Mouse (Mus musculus) ES-E14 (cell line): ENCODE measurements at regions not wholly inside any gene's neighbourhood (a gene's known extent, or its start where the extent isn't known, plus 50 kb on each side); places are given as distances from the start of the nearest gene placed in this dataset.

ENCODE experiments used
- HCFC1 ChIP-seq: IDR thresholded peaks from 2 replicates; pipeline ENCODE4 v1.6.1; 2012; ENCODE audit warnings: low read length, inconsistent platforms, borderline replicate concordance; ENCODE audit not compliant: insufficient read depth
- MAFK ChIP-seq: IDR thresholded peaks from 2 replicates; pipeline ENCODE4 v1.6.1; 2014; ENCODE audit warnings: mild to moderate bottlenecking, low read depth, low read length, inconsistent platforms; ENCODE audit not compliant: insufficient read depth
- ZNF384 ChIP-seq: IDR thresholded peaks from 2 replicates; pipeline ENCODE4 v1.6.1; 2012; ENCODE audit warnings: low read depth, low read length, inconsistent platforms

DNA sequence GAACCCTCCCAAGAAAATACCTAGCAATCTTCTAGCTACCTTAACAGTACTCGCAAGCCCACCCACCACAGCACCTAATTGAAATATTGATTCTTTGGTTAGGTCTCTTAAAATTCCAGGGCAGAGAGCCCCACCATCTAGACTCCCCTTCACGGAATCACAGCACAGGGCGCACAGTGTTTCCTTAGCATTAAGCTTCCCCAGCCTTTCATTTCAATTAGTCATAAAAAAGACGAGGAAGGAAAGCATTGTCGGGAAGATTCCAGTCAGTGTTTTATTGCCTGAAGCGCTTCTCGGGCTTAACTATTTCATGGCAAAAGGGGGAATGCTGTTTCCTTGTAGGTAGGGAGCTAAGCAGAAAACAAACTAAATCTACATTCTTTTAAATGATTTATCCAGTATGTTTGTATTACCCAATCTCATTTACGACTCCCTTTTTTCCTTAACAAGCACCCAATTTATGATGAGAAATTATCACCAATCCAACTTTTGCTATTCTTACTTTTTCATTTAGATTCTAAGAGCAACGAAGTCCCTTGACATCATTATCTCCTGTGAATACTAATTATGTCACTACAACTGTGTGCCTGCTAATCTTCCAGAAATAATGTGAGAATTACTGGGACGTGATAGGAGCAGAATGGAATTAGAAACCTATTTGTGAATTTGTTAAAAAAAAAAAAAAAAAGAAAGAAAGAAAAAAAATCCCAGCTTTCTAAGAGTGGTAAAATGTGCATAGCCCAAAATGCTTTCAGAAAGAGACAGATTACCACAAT is 312.6 kb downstream of the Qdpr start:
- no peak for TF ChIP-seq HCFC1
- no peak for TF ChIP-seq MAFK
- TF ChIP-seq ZNF384 = no peak
